Mouse (Mus musculus) neutrophil, adult 83 days (primary cell): ENCODE data around the gene Taf9. TPM values are rescaled to one million over a fixed set of nuclear protein-coding genes. Genes with fewer than 3 reads are reported as not detected.

Source experiments
- total RNA-seq, 2 experiments: library from RNA; stranded (reverse); gene quantifications; one replicate each; pipeline ENCODE4 v1.2.4; 2023

Gene Taf9
- 10 to 100 TPM; 10.7 to 13.8 TPM for total RNA-seq

DNA sequence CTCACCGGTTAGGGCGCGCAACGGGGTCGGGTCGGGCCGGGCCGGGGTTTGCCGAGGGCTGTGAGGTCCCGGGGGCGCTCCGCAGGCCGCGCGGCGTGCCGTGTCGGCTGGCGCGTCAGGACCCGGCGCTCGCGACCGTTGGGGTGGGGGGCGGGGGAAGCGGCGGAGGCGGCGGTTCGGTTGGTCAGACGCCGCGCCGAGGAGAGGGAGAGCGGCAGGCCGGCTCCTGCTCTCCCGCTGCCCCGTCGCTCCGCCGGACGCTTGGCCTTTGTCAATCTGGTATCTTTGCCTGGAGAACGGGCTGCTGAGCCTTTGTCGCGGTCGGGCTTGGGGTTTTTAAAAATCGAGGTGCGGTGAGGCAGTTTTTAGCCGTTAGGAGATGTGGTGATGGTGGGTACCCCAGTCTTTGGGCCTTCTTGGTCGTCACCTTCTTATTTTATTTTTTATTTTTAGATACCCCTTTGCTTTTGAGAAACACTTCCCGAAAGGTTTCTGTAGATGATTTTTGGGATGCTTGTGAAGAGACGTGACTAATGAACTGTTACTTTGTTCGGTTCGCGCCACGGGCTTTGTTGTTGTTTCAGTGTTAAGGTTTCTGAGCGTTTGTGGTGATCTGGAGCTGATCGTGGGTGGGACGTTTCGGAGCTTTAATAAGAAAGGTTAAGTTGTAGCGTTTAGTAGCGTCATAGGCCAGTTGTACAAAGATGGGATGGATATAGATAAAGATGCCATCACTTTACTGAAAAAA lies at the start of gene Taf9:
Taf9 (plus strand) TSS at position 141 of the 748 bp plus-strand sequence.

GRCm38 (mm10) chr13:100616181-100617087 lies 34.9 kb upstream of the Taf9 start, which contains the start of gene Marveld2:
Gene Marveld2, minus strand, starts transcription at chr13:100616971.

DNA sequence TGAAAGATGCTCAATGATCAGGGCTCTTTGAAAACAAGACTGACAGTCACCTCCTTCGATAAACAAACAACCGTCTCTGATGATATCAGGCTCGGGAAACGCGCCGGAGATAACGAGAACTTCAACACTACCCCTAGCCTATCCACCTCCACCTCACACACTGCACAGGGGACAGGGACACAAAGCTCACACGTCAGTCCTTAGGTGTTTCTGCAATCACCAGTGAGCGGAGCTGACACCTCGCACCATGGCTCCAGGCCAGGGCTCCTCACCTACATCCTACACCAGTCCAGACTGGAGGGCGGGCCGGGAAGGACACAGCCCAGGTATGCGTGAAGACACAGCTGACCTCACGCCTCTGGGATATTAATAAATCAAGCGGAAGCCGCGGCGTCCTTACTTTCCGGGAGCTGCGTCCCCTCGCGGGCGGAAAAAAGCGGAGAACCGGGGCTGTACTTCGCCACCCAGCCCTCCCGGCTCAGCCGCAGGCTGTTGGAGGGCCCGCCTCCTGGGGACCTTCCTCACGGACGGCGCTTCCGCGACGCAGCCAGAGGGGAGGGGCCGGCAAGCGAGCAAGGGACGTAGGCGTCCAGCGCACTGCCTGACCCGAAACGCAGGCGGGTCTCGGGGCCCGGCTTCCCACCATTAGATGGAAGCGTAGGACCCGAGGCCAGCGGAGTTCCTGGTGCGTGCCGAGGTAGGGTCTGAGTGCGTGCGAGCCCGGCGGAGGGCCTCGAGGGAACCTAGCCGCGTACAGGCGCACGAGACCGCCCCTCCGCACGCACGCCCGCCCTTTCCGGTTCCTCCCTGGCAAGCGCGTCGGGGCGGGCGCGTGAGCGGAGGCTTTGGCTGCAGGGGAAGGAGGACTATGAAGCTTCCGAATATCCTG lies 585 bp upstream of the Taf9 start, which contains the start of the genes Ak6 and Rad17:
Ak6 (plus strand) TSS at position 430 of the 889 bp plus-strand sequence.
Rad17 (minus strand) TSS at position 502 of the 889 bp plus-strand sequence.

GRCm38 (mm10) chr13:100669291-100670022 lies 18.1 kb downstream of the Taf9 start, which contains the start of gene Ccdc125:
Gene Ccdc125, plus strand, starts transcription at chr13:100669717.

Other genes with a start within 250 kb of the Taf9 start
- 1 to 10 TPM; 1.6 to 2.2 TPM for gene Naip1, start 198.7 kb upstream of the Taf9 start, total RNA-seq
- gene Gtf2h2, start 159.0 kb upstream of the Taf9 start, total RNA-seq: 10 to 100 TPM; 14.9 to 16.5 TPM
- gene Ocln, start 98.9 kb upstream of the Taf9 start, total RNA-seq: not detected
- under 1 TPM; 0.31 to 0.37 TPM for gene Marveld2, start 34.6 kb upstream of the Taf9 start, total RNA-seq
- 10 to 100 TPM; 62.0 to 70.0 TPM for gene Ak6, start 600 bp upstream of the Taf9 start, total RNA-seq
- gene Rad17, start 528 bp upstream of the Taf9 start, total RNA-seq: 10 to 100 TPM; 19.9 to 20.1 TPM
- 10 to 100 TPM; 51.3 to 51.4 TPM for gene Ccdc125, start 18.1 kb downstream of the Taf9 start, total RNA-seq
- 10 to 100 TPM; 16.9 to 19.4 TPM for gene Cdk7, start 79.4 kb downstream of the Taf9 start, total RNA-seq
- gene Mrps36, start 93.1 kb downstream of the Taf9 start, total RNA-seq: 10 to 100 TPM; 18.9 to 25.2 TPM
- gene Cenph, start 124.3 kb downstream of the Taf9 start, total RNA-seq: 10 to 100 TPM; 15.2 to 18.3 TPM
- gene Ccnb1, start 135.0 kb downstream of the Taf9 start, total RNA-seq: 10 to 100 TPM; 76.9 to 88.0 TPM
- 10 to 100 TPM; 25.6 to 27.0 TPM for gene Slc30a5, start 181.8 kb downstream of the Taf9 start, total RNA-seq